Mouse (Mus musculus): ENCODE results near the gene Rpap2.

Rpap2 gene

DNA sequence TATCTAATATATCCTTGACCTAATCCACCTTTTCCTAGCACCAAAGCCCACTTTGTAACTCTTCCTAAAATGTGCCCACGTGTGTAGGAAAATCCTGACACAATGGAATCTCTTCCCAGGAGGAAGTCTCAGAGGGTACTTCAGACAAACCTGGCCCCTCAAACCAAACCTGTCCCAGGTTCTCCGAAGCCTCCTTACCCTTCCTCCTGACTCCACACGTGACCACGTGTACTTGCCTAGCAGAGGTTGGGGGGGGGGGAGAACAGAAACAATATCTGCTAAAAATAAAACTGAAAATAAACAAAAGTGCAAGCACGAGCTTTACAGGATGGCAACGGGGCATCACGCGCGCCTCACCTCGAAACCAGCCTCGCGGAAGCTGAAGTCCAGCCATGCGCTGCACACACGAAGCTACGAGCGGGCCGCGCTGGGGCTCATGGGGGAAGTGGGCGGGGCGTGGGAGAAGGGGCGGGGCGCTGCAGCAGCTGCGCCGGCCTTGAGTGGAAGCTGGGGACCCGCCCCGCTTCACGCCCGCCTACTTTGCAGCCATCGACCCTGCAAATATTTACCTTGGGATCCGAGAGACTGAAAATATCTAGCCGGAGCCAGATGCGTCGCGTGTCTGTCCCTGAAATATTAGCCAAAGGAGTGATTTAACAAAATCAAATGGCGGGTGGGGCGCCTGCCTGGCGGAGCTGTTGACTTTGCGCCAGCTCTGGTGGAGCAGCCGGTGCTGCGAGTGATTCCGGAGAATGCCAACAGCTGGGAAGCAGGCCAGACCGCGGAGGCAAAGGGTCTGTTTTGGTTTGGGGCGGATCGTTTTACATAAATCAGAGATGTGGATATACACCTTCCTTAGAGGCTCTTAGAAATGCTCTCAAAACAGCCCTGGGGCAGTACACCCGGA, 90.7 kb downstream of the Rpap2 start:
- peak; percentile 63 for DNase-seq

DNA sequence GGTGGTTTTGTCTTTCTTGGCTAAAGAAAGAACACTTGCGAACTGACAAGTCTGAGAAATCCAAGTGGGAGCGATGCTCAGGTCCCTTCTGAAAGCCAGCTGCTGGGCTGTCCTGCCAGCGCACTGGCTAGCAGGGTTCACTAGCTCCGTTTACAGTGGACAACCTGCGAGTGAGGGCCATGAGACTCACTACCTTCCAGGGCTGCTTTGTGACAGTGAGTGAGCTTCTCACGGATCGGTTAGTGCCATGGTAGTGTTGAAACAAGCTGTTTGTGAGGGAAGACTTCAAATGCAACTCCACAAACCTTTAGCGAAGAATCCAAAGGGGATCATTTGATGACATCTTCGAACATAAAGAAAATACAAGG, 91.3 kb downstream of the Rpap2 start:
- no peak for DNase-seq

DNA sequence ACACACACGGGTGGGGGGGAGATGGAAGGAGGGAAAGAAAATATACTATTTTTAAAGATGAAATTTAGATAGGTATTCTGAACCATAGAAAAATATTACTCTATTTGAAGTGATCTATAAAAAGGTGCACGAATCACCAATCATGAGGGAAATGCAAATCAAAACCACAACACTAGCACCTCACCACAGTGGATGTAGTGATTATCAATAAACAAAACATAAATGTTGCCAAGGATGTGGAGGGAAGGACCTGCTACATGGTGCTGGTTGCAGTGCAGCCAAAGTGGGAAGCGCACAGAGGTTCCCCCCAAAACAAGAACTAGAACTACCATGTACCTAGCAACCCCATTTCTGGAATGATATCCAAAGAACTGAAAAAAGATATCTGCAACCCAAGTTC, 97.8 kb downstream of the Rpap2 start:
- no peak for DNase-seq

DNA sequence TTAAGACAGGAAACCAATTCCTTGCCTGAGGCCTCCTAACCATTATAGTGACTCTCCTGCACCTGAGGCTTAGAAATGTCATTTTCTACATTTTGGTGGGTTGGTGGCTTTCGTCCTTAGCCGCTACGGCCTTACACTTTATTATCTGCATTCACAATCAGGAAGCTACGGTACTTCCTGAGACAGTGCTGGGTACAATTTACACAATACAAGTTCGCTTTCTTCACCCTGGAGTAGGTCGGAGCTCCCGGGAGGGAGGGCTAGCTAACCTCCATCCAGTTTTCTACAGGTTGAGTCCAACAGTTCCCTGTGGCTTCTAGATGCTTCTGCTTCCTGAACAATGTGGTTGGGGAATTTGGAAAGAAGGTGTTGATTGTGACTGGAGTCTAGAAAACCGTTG, 101.7 kb downstream of the Rpap2 start:
- no peak for DNase-seq

DNA sequence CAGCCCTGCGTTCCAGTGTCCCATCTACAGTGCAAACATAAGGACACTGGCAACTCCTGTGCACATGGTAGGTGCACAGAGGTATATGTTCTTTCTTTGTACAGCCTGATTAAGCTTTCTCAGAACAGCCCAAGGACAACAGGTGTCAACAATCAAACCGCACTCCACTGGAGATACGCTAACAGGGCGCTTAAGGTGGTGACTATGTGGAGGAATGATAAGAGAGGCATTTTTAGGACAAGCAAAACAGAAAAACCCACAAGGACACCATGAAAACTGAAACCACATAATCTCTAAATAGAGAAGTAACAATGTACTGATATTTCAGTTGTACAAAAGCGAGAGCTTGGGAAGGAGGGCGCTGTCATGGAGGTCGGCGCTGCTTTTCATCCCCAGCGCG, 103.7 kb downstream of the Rpap2 start:
- DNase-seq: no peak

DNA sequence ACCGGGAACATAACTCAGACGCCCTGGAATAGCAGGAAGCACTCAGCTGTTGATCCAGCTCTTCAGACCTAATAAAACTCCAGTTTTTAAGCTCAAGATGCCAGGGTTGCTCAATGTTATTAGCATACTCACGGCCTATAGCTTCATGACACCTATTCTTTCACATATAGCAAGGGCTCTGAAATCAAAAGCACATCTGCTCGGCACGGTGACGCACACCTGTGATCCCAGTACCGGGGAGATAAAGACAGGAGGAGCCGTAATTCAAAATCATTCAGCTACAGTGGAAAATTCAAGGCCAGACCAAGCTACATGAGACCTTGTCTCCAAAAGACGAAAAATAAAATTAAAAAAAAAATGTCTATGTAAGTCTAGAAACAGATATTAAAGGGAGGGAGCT, 104.5 kb downstream of the Rpap2 start:
- no peak for DNase-seq

DNA sequence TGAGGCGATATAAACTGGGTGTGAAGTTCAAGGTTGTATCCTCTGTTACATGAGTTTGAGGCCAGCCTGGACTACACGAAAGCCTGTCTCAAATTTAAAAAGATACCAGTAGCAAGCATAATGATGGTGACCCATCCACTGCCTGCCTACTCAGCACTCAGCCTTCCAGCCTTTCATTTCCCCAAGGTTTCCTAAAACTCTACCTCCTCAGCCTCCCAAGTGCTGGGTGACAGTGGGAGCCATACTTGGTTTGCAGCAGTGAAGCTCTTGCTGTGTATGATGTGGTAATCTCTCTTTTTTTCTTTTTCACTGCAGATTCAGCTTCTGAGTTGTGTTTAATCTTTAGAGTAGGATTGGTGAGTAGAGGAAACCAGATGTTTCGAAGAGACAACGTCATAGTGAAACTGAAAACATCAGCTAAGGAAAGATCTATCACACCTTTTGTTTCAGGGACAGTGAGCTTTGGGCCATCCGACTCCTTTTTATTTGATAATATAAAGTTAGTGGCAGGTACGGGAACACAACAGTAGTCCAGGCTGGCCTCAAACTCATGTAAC, 106.1 kb downstream of the Rpap2 start:
- no peak for DNase-seq

DNA sequence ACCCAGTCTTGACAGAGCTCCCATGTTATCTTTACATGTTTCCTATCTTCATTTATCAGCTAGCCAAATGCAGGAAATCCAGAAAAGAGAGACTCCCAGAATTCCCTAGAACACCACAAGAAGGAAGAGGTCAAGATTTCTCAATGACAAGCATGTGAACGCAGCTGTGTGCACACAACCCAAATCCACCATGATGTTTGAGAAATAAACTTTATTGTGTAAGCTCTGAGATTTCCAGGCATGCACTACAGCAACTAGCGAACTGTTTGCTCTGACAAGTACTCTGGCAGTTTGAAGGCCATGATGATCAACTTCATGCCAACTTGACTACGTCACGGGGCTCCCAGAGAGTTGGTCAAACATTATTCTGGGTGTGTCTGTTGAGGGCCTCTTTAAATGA, 108.6 kb downstream of the Rpap2 start:
- no peak for DNase-seq

DNA sequence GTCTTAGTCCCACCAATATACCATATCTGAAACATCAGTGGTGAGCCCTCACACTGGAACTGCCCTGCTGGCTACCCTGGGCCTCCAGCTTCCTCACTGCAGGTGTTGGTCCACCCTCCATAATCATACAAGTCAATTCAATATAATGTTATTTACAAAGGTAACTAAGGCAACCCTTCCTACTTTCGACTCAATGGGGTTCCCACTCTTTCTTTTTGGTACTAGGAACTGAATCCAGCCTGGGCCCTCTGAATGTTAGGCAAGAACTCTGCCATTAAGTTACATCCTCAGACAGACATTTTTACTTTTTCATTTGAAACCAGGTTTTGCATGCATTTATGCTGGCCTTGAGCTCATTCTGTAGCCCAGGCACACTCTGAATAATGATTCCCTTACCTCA, 109.1 kb downstream of the Rpap2 start:
- no peak for DNase-seq

DNA sequence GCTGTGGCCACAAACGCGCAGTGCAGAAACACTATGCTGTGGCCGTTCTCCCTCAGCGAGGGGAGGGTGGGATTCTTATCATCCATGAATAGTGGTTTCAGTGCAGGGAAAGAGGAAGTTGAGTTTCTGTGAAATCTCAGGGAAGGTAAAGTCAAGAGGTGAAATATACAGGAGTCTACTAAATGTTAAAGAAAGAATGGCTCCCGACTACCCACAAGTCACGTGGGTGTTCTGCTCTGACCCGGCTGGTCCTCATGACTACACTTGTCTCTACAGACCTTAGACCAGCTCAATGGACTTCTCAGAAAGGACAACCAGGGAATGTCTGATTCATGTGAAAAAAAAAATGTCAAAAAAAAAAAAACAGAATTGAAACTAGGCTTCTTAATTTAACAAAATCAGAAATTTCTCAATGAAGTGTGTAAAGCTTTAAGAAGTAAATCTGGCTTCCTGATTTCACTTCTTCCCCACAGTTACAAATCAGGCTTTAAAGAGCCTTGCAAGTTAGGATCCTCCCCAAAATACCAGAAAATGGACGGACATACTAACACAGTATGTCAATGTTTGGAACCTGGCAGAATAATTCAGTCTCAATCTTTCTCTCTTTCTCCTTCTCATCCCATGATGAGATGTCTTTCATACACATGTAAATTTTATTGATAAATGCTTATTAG, 111.1 kb downstream of the Rpap2 start:
- DNase-seq: no peak

Measured in kidney, adult 18-20 months (tissue).